Mouse (Mus musculus): ENCODE measurements around the gene Nudt14.

DNA sequence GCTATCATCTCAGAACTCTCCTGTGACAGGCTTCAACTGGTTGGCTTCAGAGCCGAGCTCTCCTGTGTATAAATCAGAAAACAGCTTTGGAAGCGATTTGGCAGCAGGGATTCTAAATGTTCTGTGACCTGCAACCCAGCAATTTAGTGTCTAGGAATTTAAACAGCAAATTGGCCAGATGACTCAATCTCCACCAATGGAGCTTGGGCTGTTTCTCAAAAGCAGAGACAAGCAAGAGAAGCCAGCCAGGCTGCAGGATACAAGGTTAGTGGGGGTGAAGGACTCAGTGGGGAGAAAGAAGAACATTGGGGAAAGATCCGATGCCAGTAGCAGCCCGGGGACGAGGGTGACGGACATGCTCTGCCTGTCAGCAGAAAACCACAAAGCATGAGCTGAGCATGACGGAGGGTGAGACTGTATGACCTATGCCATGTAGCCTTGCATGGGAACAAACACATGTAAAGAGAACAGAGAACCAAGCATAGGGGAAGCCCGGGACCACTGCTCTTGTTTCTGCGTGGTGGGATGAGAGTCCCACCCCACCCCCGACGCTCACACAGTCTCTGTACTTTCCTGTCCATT lies 47.5 kb downstream of the Nudt14 start:
- TF ChIP-seq CTCF (IDR thresholded peaks at IDR 0.05; ENCODE audit: low read depth) (no peak), EP300 (IDR thresholded peaks at IDR 0.05; ENCODE audit: low read depth) (no peak)
